Mouse (Mus musculus) brain, adult 2 months (tissue): ENCODE measurements at regions not wholly inside any gene's neighbourhood (a gene's known extent, or its start where the extent isn't known, plus 50 kb on each side); places are given as distances from the start of the nearest gene placed in this dataset.

Source experiments
- DNase-seq: peaks from one replicate; pipeline ENCODE4 v3.0.0; 2011; ENCODE audit warnings: low read depth, low spot score

- peak; percentile 37 for DNase-seq
Observed at GRCm38 (mm10) chr9:117709677-117710076, 80.0 kb upstream of the Rbms3 start.

GRCm38 (mm10) chr9:117693001-117693400 is 63.3 kb upstream of the Rbms3 start:
- DNase-seq = no peak

GRCm38 (mm10) chr9:117692486-117692885 is 62.8 kb upstream of the Rbms3 start:
- peak; percentile 44 for DNase-seq

GRCm38 (mm10) chr9:117689946-117690345 is 60.2 kb upstream of the Rbms3 start:
- DNase-seq = no peak
